Mouse (Mus musculus) embryo, embryonic 11 days (tissue): ENCODE measurements at regions not wholly inside any gene's neighbourhood (a gene's known extent, or its start where the extent isn't known, plus 50 kb on each side); places are given as distances from the start of the nearest gene placed in this dataset.
A peak's percentile ranks its signal among the peaks of the same experiment; 100 is the strongest.
"Not testable (repeated sequence)": the region's sequence is repeated elsewhere in the genome, so short reads cannot be mapped to it uniquely, and the experiment has no call there.

Experiments
- DNase-seq: peaks from one replicate; pipeline ENCODE4 v3.0.0-alpha.2; 2015

GRCm38 (mm10) chr1:185962606-185963005, 154.5 kb downstream of the Lyplal1 start:
- DNase-seq = no peak

GRCm38 (mm10) chr1:185963773-185964172, 153.3 kb downstream of the Lyplal1 start:
- DNase-seq = no peak

GRCm38 (mm10) chr1:185964426-185964825, 152.7 kb downstream of the Lyplal1 start:
- no peak for DNase-seq

GRCm38 (mm10) chr1:185967227-185967626, 149.9 kb downstream of the Lyplal1 start:
- no peak for DNase-seq

GRCm38 (mm10) chr1:185967816-185968215, 149.3 kb downstream of the Lyplal1 start:
- no peak for DNase-seq

- DNase-seq = no peak
Measured at GRCm38 (mm10) chr1:185968642-185969041, 148.5 kb downstream of the Lyplal1 start.

GRCm38 (mm10) chr1:185969231-185969630, 147.9 kb downstream of the Lyplal1 start:
- DNase-seq = peak; percentile 36

- peak; percentile 28 for DNase-seq
Measured at GRCm38 (mm10) chr1:185977075-185977474, 140.0 kb downstream of the Lyplal1 start.

GRCm38 (mm10) chr1:185989432-185989831, 127.7 kb downstream of the Lyplal1 start:
- DNase-seq = no peak

GRCm38 (mm10) chr1:186000066-186000465, 117.0 kb downstream of the Lyplal1 start:
- not testable (repeated sequence) for DNase-seq

- peak; percentile 13 for DNase-seq
Measured at GRCm38 (mm10) chr1:186013413-186013812, 103.7 kb downstream of the Lyplal1 start.

GRCm38 (mm10) chr1:186014166-186014565, 102.9 kb downstream of the Lyplal1 start:
- DNase-seq = no peak

GRCm38 (mm10) chr1:186015831-186016561, 101.1 kb downstream of the Lyplal1 start:
- no peak for DNase-seq

- no peak for DNase-seq
Measured at GRCm38 (mm10) chr1:186017547-186017946, 99.6 kb downstream of the Lyplal1 start.

- no peak for DNase-seq
Measured at GRCm38 (mm10) chr1:186019511-186019910, 97.6 kb downstream of the Lyplal1 start.

- DNase-seq = no peak
Measured at GRCm38 (mm10) chr1:186031951-186032350, 85.2 kb downstream of the Lyplal1 start.

GRCm38 (mm10) chr1:186034443-186034842, 82.7 kb downstream of the Lyplal1 start:
- no peak for DNase-seq
